In genomic region chr1:136364711-136365110, GRCm38 (mm10) we compare ENCODE assay signal across 8 mouse cellular contexts. TPM values are rescaled to one million over a fixed set of nuclear protein-coding genes. Genes with fewer than 3 reads are reported as not detected.
A peak's percentile ranks its signal among the peaks of the same experiment; 100 is the strongest.
DNase-seq lines count a peak whose midpoint lies in the region; ATAC-seq lines count a peak whose summit lies in the region.

No protein-coding gene starts in this region.

- no peak overlapping the region for H3K4me3 ChIP-seq in hindbrain, embryonic 11.5 days (ENCODE audit: low read depth, low read length)

- no peaks in the 10 kb centered on the region for H3K4me1 ChIP-seq in hindbrain, embryonic 11.5 days (replicated peaks; ENCODE audit: control insufficient read depth, insufficient read depth, low read length)

- H3K27ac ChIP-seq in hindbrain, embryonic 11.5 days (ENCODE audit: low read depth, low read length) = no peak overlapping the region

- no peak for ATAC-seq in monocyte, adult 5-6 weeks (replicated peaks; ENCODE audit: insufficient number of reproducible peaks, low FRiP score, low TSS enrichment, poor library complexity, severe bottlenecking)
- ATAC-seq in hindbrain, embryonic 11.5 days (ENCODE audit: low FRiP score) = no peak
- no peak for ATAC-seq in granulocyte monocyte progenitor cell, adult 5-6 weeks (replicated peaks; ENCODE audit: poor library complexity, severe bottlenecking)

- H3K4me2 ChIP-seq in hindbrain, embryonic 11.5 days (replicated peaks; ENCODE audit: low read depth, low read length) = no peak overlapping the region

- H3K36me3 ChIP-seq in hindbrain, embryonic 11.5 days (ENCODE audit: control insufficient read depth, insufficient read depth, low read length) = no peaks in the 10 kb centered on the region

- H3K9ac ChIP-seq in hindbrain, embryonic 11.5 days (ENCODE audit: low read depth, low read length) = no peak overlapping the region

- 57% methylated on average over 15 of the region's 19 CpGs for WGBS in hindbrain, embryonic 11.5 days

- DNase-seq in monocyte, adult 2 months (ENCODE audit: low read depth in 1 of 2, low spot score in 2 of 2) = peak; percentile 44 to 67
- peak; percentile 69 to 80 for DNase-seq in cerebellum, postnatal 4 days (ENCODE audit: low spot score in 2 of 2)
- peak; percentile 73 for DNase-seq in layer of hippocampus, postnatal 10 days (ENCODE audit: low spot score in 2 of 2)
- DNase-seq in ovary, postnatal 36 days (ENCODE audit: low spot score) = peak; percentile 69
- peak; percentile 76 for DNase-seq in urinary bladder, adult 2 months (ENCODE audit: low spot score)
- no peak for DNase-seq in hindbrain, embryonic 11.5 days (ENCODE audit: low spot score)

- H3K27me3 ChIP-seq in hindbrain, embryonic 11.5 days (ENCODE audit: control insufficient read depth, insufficient read depth, low read length) = no peaks in the 10 kb centered on the region

- H3K9me3 ChIP-seq in hindbrain, embryonic 11.5 days (ENCODE audit: control insufficient read depth, low read length) = no peaks in the 10 kb centered on the region

RNA-seq across cellular contexts. Expression of gene Camsap2, which starts 18.8 kb away (rescaled TPM):
- 25.1 to 39.6 TPM (median 31.9 TPM) in 3 replicates for total RNA-seq in monocyte, adult 5-6 weeks (2017)
- 100 to 1,000 TPM; 149 to 165 TPM for total RNA-seq in layer of hippocampus, postnatal 10 days (2021)
- 18.6 and 23.7 TPM in 2 replicates for polyA plus RNA-seq in urinary bladder, adult 2 months (2012; rRNA removed)
- 36.7 and 40.1 TPM in 2 replicates for polyA plus RNA-seq in hindbrain, embryonic 11.5 days (2014; fragmentation: Nextera tagmentation; extraction: Ambion mirVana)
- 3.3 and 4.6 TPM in 2 replicates for total RNA-seq in granulocyte monocyte progenitor cell, adult 5-6 weeks (2014; fragmentation: Nextera tagmentation)
- total RNA-seq in granulocyte monocyte progenitor cell, adult 5-6 weeks (2017) = 6.1 and 9.6 TPM in 2 replicates

RNA-seq across cellular contexts. Expression of gene Ddx59, which starts 50.4 kb away (rescaled TPM):
- total RNA-seq in monocyte, adult 5-6 weeks (2017) = 12.1 to 24.9 TPM (median 14.9 TPM) in 3 replicates
- total RNA-seq in layer of hippocampus, postnatal 10 days (2021) = 10 to 100 TPM; 10.2 to 10.9 TPM
- 8.2 and 9.6 TPM in 2 replicates for polyA plus RNA-seq in urinary bladder, adult 2 months (2012; rRNA removed)
- 18.0 and 20.3 TPM in 2 replicates for polyA plus RNA-seq in hindbrain, embryonic 11.5 days (2014; fragmentation: Nextera tagmentation; extraction: Ambion mirVana)
- total RNA-seq in granulocyte monocyte progenitor cell, adult 5-6 weeks (2014; fragmentation: Nextera tagmentation) = 6.1 and 8.4 TPM in 2 replicates
- total RNA-seq in granulocyte monocyte progenitor cell, adult 5-6 weeks (2017) = 9.7 and 13.0 TPM in 2 replicates
